Mouse (Mus musculus): Measurements from ENCODE around the gene Pfas. TPM values are rescaled to one million over a fixed set of nuclear protein-coding genes. Genes with fewer than 3 reads are reported as not detected.

Pfas gene
- 10 to 100 TPM; 27.5 to 27.8 TPM for total RNA-seq (2021)
- long read RNA-seq, experiment 1, partial matches to known transcripts: 1 of 10 reads
- long read RNA-seq, experiment 1, other reads (novel, unspliced or antisense): 9 of 10 reads
- long read RNA-seq, experiment 2, full-length matches to known transcripts: 3 of 13 reads
- long read RNA-seq, experiment 2, partial matches to known transcripts: 2 of 13 reads
- long read RNA-seq, experiment 2, other reads (novel, unspliced or antisense): 8 of 13 reads

GRCm38 (mm10) chr11:69008182-69009121 is at the start of gene Pfas:
Gene Pfas (minus strand): TSS chr11:69008460.
- Histone ChIP-seq H3K27ac (peak within 1 kb of the TSS; percentile 59), H3K4me3 (peak within 1 kb of the TSS; percentile 62)
- DNase-seq (ENCODE audit: low spot score in 2 of 2): peak; percentile 89 to 94
- TF ChIP-seq CTCF (conservative IDR thresholded peaks at IDR 0.05): peak; percentile 40

- Histone ChIP-seq H3K27ac (no peak overlapping the region), H3K4me3 (no peak overlapping the region)
- TF ChIP-seq CTCF (conservative IDR thresholded peaks at IDR 0.05): no peak
- DNase-seq (ENCODE audit: low spot score in 2 of 2): no peak
These were observed 45.6 kb upstream of the Pfas start for GRCm38 (mm10) chr11:69053848-69054247.

GRCm38 (mm10) chr11:69052824-69053421 is 44.7 kb upstream of the Pfas start:
- no peak overlapping the region for H3K27ac ChIP-seq
- no peak for DNase-seq (ENCODE audit: low spot score in 2 of 2)
- no peak for TF ChIP-seq CTCF (conservative IDR thresholded peaks at IDR 0.05)
- no peak overlapping the region for H3K4me3 ChIP-seq

GRCm38 (mm10) chr11:69051771-69052170 is 43.5 kb upstream of the Pfas start:
- DNase-seq (ENCODE audit: low spot score in 2 of 2): no peak
- no peak overlapping the region for H3K4me3 ChIP-seq
- TF ChIP-seq CTCF (conservative IDR thresholded peaks at IDR 0.05): no peak

GRCm38 (mm10) chr11:69050748-69051147 is 42.5 kb upstream of the Pfas start:
- Histone ChIP-seq H3K4me3 (no peak overlapping the region), H3K27ac (no peak overlapping the region)
- no peak for DNase-seq (ENCODE audit: low spot score in 2 of 2)
- no peak for TF ChIP-seq CTCF (conservative IDR thresholded peaks at IDR 0.05)

More at GRCm38 (mm10) chr11:69051771-69052170, 43.5 kb upstream of the Pfas start:
- H3K27ac ChIP-seq: no peak overlapping the region

GRCm38 (mm10) chr11:69048151-69048550 is 39.9 kb upstream of the Pfas start:
- Histone ChIP-seq H3K4me3 (no peak overlapping the region), H3K27ac (no peak overlapping the region)
- no peak for DNase-seq (ENCODE audit: low spot score in 2 of 2)
- TF ChIP-seq CTCF (conservative IDR thresholded peaks at IDR 0.05): no peak

- H3K4me3 ChIP-seq: no peak overlapping the region
- H3K27ac ChIP-seq: no peak overlapping the region
- no peak for DNase-seq (ENCODE audit: low spot score in 2 of 2)
- no peak for TF ChIP-seq CTCF (conservative IDR thresholded peaks at IDR 0.05)
These were observed 39.3 kb upstream of the Pfas start for GRCm38 (mm10) chr11:69047592-69047991.

- no peak for TF ChIP-seq CTCF (conservative IDR thresholded peaks at IDR 0.05)
- no peak overlapping the region; the same call in 1 of the 2 replicates for H3K4me3 ChIP-seq
- no peak for DNase-seq (ENCODE audit: low spot score in 2 of 2)
These were observed 38.1 kb upstream of the Pfas start for GRCm38 (mm10) chr11:69046395-69046774.

GRCm38 (mm10) chr11:69045531-69046394 is 37.5 kb upstream of the Pfas start, which contains the start of gene Aurkb:
Gene Aurkb (plus strand): TSS chr11:69045647.
- DNase-seq (ENCODE audit: low spot score in 2 of 2): peak in 1 of 2 experiments; percentile 70
- peak; percentile 52 for TF ChIP-seq CTCF (conservative IDR thresholded peaks at IDR 0.05)
- no peak within 1 kb of the TSS for H3K27ac ChIP-seq
- H3K4me3 ChIP-seq: peak within 1 kb of the TSS; percentile 63

More at GRCm38 (mm10) chr11:69046395-69046774, 38.1 kb upstream of the Pfas start:
- no peak overlapping the region for H3K27ac ChIP-seq

- no peak for TF ChIP-seq CTCF (conservative IDR thresholded peaks at IDR 0.05)
- H3K27ac ChIP-seq: peak overlapping the region; percentile 94; the same call in 1 of the 2 replicates
- no peak overlapping the region; the same call in 1 of the 2 replicates for H3K4me3 ChIP-seq
- DNase-seq (ENCODE audit: low spot score in 2 of 2): no peak
These were observed 29.9 kb upstream of the Pfas start for GRCm38 (mm10) chr11:69038173-69038572.

GRCm38 (mm10) chr11:69037231-69038061 is 29.2 kb upstream of the Pfas start:
- Histone ChIP-seq H3K4me3 (peak overlapping the region; percentile 74), H3K27ac (peak overlapping the region; percentile 94)
- TF ChIP-seq CTCF (conservative IDR thresholded peaks at IDR 0.05): no peak
- DNase-seq (ENCODE audit: low spot score in 2 of 2): peak; percentile 87 to 88
